Mouse (Mus musculus) ovary, postnatal 14 days (tissue): ENCODE measurements at regions not wholly inside any gene's neighbourhood (a gene's known extent, or its start where the extent isn't known, plus 50 kb on each side); places are given as distances from the start of the nearest gene placed in this dataset.

Source experiments
- DNase-seq: peaks from one replicate; pipeline ENCODE4 v3.0.0; 2022; ENCODE audit warnings: low spot score

DNA sequence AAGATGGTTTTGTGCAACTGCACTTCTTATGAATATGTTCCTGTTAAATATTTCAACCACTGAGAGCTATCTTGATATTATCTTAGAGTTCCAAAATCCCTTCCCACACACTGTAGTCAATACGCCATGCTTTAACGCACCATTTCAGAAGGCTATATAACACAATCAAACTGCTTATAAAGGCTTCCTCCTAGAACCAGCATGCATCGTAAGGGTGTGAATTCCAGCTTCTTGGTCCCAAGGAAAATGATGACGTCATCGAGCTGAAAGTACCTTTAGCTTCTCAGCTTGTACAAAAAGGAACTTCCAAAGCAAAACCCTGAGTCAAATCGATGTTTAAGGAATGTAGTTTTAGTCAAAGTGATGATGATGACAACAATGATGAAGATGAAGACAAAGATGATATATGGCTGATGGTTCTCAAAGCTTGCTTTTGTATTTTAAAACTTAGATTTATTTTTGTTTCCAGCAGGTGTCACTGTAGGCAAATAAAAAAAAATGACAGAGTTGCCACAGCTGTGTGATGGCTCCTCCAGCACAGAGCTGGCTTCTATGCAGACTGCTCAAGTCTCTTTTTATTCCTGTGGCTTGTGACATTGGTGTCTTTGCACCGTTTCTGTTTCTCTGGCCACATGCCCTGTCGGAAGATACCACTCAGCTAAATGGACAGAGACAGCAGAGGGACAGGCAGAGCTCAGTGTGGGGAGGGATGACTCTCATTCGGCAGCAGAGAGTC, 150.6 kb upstream of the Dnajc19 start:
- DNase-seq = no peak

- DNase-seq = no peak
Measured at GRCm38 (mm10) chr3:34222291-34222690, 141.2 kb upstream of the Dnajc19 start.

DNA sequence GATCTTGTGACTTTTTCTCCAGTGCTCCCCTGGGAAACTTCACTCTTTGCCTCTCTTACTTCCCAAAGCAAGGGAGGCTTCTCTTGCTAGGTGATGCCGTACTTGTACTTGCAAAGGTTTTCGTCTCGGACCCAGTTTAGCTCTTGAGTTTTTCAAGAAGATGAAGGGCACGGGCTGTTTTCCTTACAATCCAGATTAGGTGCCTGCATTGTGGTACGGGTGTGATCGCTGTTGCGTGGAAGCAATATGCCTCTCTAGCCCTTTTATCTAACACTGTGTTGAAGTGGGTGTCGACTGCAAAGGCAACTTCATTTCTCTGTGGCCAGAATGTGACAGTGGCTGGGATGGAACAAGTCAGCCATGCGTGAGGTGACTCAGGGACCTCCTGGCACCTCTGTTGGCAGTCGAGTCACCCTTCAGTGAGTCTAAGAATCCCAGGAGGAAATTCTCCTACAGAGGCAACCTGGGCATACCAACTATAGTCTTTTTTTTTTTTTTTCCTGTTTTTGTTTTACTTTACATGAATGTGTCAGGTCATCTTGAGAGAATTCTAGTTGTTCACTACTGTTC, 138.7 kb upstream of the Dnajc19 start:
- no peak for DNase-seq

DNA sequence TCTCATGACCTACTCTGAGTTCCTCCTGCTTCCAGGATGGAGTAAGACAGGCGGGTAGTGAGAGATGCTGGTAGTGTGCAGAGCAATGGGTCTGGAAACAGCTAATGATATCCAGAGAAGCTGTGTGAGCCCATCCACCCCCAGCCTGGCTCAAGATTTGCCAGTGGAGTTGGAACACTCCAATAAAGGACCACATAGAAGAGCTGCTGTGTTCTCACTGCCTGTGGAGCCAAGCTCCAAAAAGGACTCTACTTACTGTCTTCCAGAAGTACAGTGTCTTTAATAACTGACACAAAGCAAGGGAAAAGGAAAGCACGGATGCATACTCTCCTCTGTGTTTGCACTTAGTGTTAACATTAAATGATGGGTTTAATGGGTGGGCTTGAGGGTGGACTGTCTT, 138.0 kb upstream of the Dnajc19 start:
- DNase-seq = no peak

GRCm38 (mm10) chr3:34217911-34218310, 136.8 kb upstream of the Dnajc19 start:
- DNase-seq = no peak

- no peak for DNase-seq
Measured at GRCm38 (mm10) chr3:34214233-34214632, 133.1 kb upstream of the Dnajc19 start.

DNA sequence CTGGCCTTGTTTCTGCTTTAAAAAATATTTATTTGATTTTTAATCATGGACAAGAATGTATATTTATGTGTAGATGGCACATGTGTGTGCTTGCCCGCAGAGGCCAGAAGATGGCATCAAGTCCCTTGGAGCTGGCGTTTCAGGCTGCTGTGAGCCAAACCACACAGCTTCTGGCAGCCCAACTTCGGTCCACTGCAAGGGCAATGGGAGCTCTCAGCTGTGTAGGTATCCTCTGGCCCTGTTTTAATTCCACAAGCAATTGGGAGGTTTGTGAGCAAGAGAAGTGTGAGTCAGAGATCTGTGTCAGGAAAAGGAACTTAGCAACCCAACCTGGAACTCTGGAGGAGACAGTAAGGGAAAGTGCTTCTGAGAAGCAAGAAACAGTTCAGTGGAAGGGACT, 125.3 kb upstream of the Dnajc19 start:
- no peak for DNase-seq

GRCm38 (mm10) chr3:34198228-34198627, 117.1 kb upstream of the Dnajc19 start:
- peak; percentile 13 for DNase-seq

DNA sequence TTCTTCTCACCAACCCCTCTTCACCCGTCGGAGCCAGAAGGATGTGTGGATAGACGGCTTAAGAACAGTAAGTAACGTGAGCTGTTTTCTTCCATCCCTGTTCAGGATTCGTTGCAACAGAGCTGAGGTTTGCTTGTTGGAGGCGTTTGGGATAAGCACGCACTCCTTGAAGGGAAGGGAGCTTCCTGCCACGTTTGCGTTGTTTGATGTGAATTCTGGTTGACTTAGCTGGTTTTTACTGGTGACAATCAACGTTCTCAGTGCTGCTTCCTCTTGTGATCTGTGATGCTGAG, 116.0 kb upstream of the Dnajc19 start:
- DNase-seq = no peak

- DNase-seq = no peak
Measured at GRCm38 (mm10) chr3:34196451-34197162, 115.5 kb upstream of the Dnajc19 start.

DNA sequence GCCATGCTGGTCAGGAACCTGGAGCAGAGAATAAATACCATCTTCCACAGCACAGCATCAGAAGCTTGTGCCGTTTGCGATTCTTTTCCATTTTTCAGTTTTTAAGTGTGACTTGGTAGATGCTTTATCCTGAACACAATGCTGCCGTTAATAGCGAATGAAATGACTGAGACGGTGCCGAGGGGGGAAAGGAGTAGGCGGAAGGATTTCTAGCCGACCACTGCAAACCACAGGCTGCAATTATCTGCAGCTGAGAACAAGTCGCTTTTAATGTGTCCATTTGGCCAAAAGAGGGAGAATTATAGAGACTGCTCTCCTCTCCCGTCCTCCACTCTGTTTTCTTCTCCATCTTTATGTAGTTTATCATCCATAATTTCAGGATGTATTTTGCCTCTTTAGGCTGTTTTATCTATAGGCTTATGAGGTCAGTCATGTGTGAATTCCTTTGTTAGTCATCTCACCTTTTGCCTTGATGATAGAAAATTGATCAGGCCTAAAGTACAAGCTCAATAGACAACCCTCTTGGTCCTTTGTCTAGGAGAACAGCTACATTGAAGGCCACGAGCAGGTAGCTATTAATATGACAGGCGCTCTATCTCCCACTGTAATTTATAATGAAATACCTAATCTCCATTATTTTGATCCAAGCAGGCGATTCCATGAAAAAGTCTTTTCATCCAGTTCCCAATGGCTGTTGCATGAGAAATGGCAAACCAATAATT, 114.8 kb upstream of the Dnajc19 start:
- DNase-seq = no peak

DNA sequence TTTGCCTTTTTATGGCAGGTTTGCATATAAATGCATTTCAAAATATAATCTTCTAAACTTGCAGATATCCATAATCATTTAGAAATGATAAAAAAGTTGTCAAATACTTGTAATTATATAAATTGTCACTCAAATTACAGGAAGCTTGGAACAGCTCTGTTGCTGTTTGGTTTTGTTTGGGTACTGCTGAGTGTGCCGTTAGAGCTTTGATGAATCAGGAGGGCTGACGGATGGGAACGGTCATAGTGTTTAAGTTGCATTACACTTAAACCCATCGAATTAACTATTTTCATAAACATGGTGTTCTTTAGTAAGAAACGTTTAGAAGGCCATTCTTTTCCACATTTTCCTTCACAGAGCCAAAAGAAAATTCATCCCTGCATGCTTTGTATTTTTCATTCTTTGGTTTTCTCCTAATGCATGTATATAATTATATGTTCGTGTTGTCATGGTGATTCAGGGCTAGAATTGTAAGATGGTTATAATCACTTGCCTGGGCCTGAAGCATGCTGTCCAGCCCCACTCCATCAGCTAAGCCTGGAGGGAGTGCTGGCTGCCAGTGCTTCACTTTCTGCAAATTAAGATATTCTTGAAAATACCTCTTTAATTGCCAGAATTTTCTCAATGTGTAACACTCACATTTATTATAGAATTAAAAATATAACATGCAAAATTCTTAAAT, 92.4 kb upstream of the Dnajc19 start:
- no peak for DNase-seq

DNA sequence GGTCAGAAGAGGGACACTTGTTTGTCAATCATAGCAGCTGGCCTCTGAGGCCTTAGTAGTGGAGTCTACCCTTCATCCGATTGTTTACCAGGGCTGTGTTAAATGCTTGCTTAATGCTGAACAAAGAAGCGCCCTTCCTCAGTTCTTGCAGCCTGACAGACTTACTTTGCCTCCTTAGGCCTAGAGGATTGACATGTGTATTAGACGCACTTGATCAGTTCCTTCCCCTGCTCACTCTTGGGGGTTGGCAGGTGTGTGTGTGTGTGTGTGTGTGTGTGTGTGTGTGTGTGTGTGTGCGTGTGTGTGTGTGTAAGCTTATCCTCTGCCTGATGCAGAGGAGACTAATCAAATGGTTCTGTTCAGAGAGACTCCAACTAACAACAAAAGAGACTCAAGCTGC, 91.8 kb upstream of the Dnajc19 start:
- no peak for DNase-seq

GRCm38 (mm10) chr3:34171893-34172292, 90.8 kb upstream of the Dnajc19 start:
- DNase-seq = no peak

GRCm38 (mm10) chr3:34168087-34168486, 87.0 kb upstream of the Dnajc19 start:
- DNase-seq = no peak

GRCm38 (mm10) chr3:34150036-34150435, 68.9 kb upstream of the Dnajc19 start:
- DNase-seq = no peak

DNA sequence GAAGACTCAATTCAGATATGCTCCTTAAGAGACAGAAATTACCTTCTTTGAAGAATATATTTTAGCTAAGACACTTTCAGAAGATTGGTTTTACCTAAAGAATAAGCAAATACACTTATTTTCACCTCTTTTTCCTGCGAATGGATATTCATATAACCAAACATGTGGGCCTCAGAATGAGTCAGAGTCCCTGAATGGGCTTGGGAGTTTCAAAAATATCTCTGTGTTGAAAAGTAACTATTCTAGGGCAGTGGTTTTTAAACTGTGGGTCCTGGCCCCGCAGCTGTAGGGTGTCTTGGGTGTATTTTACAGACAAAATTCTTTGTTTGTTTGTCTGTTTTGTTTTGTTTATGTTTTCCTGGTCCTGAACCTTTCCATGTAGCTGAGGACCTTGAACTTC, 62.5 kb upstream of the Dnajc19 start:
- no peak for DNase-seq

DNA sequence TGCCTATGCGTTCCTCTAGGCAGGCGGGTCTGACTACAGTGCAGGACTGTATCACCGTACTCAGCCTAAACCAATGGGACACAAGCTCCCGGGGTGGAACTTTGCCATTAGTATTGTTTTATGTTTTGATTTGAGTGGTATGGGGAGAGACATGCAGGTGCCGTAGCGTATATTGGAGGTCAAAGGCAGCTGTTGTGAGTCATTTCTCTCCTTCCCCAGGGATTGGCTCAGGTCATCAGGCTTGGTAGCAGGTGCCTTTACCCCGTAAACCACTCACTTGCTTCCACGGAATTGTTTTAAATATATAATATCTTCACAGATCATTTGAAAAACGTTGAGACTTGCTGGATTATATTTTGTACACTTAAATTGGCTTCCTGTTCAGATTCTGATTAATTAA, 58.1 kb upstream of the Dnajc19 start:
- DNase-seq = no peak

DNA sequence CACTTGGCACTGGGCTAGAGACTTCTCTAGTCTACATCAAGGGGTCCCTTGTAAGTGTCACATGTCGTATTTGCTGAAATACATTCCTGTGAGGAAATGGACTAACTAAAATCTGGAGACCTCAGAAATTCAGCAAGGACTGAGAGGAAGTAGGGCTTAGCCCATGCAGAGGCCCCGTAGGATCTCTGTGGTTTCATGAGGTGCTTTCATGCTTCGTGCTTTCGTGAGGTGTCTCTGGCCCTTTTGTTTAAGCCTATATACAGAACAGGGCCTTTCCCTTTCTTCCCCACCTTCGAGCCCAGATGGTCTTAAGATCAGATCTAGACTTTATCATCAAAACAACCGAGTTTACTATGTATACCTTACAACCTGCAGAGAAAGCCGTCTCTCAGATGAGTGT, 56.9 kb upstream of the Dnajc19 start:
- no peak for DNase-seq

DNA sequence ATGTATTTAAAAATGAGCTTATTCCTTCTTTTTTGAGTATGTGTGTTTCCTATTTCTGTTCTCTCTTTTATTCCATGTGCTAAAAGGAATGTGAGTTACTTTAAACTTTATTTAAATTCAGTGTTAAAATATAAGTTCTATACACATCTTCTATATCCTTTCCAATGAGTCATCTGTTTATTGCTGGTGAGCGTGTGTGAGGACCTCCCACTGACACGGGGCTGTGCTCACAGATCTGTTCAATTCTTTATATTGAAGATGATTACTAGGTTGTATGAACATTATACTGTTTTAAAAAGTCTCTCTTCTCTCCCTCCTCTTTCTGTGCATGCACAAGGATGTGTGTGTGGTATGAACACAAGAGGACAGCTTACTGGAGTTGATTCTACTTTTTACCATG, 55.3 kb upstream of the Dnajc19 start:
- DNase-seq = no peak
